Mouse (Mus musculus): ENCODE measurements around the gene Lmx1a. TPM values are rescaled to one million over a fixed set of nuclear protein-coding genes. Genes with fewer than 3 reads are reported as not detected.

Lmx1a gene
- polyA plus RNA-seq, 2 experiments from 2014 or later, result not detected

DNA sequence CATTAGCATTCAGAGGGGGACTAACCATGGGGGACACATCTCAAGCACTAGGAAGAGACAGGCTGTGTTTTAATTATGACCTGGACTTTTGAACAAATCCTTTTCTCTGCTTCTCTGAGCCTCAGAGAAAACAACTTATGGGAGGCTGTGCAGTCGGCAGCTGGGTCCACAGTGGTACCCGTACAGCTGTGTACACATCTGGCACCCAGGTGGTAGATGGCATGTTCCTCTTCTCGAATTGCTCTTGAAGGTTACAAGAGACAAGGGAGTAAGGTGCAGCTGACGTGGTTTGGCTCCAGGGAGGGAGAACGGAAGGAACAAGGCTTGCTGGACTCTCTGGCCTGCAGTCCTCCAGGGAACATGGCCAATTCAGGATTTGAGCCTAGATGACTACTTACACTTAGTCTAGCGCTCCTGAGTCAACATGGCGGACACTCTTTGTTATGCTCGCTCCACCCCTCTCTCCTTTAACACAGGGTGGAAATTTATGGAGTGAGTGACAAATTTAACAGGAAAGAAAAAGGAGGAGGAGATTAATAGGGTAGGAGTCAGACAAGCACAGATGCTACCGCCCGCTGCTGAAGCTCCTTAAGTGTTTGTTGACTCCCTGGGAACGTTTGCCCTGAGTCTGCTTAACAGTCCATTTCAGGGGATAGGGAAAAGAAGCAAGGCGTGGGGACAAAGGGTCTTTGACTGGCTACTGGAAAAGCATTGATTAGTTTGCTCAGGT, 99.8 kb downstream of the Lmx1a start:
- no peak for ATAC-seq

GRCm38 (mm10) chr1:167789448-167789847, 100.4 kb downstream of the Lmx1a start:
- ATAC-seq, result no peak

DNA sequence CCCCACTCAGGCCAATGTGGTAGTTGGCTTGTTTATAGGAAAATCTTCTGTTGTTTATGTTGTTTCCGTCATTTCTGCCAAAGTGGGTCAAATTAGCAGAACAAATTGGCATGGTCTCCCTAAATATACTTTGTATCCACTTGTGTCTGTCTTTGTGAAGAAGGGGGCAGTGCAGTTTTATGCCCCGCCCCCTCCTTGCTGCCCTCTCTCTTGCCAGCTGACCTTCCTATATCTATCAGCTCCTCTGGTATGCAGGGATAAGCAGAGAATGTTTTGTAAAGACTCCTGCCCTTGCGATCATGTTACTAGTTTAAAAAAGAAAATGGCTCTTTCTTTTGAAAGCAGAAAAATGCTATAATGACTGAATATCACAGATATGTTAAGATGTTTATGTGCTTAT, 101.7 kb downstream of the Lmx1a start:
- no peak for ATAC-seq

DNA sequence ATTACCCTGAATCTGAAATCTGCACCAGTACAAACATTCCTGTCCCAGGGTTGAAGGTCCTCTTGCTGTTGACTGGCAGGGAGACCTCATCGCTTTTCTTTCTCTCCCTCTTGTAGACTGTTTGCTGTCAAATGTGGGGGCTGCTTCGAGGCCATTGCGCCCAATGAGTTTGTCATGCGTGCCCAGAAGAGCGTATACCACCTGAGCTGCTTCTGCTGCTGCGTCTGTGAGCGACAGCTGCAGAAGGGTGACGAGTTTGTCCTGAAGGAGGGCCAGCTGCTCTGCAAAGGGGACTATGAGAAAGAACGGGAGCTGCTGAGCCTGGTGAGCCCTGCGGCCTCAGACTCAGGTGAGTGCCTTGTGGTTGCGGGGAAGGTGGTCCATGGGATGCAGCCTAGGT, 102.2 kb downstream of the Lmx1a start:
- no peak for ATAC-seq

DNA sequence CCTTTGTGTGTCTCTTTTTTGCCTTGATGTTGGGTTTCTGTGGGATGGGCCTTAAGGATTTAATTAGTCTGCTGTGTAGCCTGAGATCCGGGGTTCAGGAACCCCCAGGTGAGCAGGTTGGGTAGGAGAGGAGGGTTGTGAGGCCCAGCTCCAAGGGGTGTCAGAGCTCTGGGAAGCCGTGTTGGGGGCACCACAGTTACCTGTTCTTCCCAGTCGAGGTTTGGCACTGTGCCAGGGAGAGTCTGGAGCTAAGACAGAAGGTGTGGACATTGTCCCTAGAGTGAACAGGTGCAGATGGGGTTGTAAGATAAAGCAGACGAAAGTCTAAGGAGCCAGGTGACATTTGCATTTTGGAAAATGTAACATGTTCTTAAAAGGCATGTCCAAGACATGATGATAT, 112.9 kb downstream of the Lmx1a start:
- no peak for ATAC-seq

DNA sequence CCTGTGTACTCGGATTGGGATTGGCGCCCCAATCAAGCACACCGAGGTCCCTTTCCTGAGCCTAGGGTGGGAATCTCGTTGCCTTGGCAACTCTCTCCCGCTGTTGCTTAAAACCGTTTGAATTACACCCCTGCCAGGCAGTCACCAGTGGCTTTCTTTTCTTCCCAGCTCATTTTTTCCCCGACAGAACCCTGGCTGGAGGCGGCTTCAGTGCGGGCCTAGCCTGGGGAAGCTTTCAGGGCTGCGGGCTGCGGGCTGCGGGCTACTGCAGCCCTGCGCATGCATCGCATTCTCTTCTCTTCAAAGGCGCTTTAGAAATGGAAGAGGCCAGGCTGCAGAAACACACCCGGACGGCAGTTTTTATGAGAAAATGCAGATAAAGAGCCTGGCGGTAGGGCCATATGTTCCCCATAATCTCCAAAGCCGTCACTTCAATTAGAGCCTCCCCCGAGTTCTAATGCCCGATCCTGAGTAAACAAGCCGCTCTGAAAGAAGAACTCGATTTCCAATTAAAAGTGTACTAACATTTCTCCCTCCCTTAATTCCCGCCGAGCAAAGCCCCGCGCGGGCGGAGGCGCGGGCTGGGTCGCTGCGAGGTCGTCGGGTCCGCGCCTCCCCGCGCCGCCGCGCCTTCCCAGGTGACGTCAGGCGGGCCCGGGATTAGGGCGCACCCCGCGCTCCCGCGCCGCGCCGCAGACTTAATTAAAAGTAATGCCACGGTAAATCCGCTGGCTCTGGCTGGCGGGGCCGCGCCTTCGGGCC, 113.7 kb downstream of the Lmx1a start:
- ATAC-seq, result no peak

GRCm38 (mm10) chr1:167803351-167803981, 114.4 kb downstream of the Lmx1a start:
- no peak for ATAC-seq

GRCm38 (mm10) chr1:167804836-167805235, 115.8 kb downstream of the Lmx1a start:
- ATAC-seq, result no peak

DNA sequence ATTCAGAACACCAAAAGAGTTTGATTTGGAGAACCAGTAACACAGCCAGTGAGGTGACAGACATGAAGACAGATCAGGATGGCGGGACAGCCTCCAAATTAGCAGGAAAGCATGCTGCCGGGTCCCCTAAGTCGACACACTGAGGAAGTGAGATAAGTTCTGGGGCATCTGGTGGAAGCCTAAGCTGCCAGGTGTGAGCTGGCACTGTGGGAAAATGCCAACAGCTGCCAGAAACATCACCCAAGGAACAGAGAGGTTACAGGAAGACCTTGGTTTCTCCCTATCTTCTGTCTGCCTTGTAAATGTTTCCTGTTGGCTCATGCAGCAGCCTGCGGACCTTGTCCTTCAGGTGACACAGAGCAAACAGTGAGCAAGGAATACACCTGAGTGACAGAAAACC, 122.1 kb downstream of the Lmx1a start:
- ATAC-seq, result no peak

DNA sequence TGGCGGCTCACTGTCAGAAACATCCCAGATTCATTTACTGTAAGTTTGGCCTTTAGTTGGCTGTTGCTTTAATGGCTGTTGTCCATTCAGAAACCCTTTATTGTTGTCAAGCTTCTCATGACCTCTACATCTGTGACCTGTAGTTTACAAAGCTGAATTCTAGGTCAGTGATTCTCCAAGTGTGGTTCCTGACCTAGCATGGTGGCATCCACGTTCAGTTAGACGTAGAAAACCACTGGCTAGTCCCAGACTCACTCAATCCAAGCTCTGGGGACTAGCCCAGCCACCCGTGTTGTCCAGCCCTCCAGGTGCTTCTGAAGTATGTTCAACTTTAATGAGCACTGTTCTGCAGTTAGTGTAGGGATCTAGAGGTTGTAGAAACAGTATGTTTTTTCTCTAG, 126.1 kb downstream of the Lmx1a start:
- ATAC-seq, result no peak

- no peak for ATAC-seq
Observed at GRCm38 (mm10) chr1:167817028-167817427, 128.0 kb downstream of the Lmx1a start.

GRCm38 (mm10) chr1:167817616-167818015, 128.6 kb downstream of the Lmx1a start:
- ATAC-seq, result no peak

DNA sequence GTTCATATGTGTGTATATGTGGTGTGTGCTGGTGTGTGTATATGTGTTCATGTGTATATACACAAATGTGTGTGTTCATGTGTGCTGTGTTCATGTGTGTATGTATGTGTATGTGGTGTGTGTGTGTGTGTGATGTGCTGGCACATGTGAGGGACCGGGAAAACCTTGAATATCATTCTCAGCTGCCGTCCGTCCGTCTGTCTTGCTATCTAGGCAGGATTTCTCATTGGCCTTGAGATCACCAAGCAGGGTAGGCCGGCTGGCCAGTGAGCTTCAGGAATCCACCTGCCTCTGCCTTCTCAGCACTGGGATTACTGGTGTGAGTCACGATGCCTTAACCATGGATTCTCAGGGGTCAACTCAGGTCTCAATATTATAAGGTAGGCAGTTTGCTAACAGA, 131.0 kb downstream of the Lmx1a start:
- ATAC-seq, result no peak

- ATAC-seq, result no peak
Observed at GRCm38 (mm10) chr1:167821125-167821524, 132.1 kb downstream of the Lmx1a start.

- no peak for ATAC-seq
Observed at GRCm38 (mm10) chr1:167830291-167830690, 141.3 kb downstream of the Lmx1a start.

DNA sequence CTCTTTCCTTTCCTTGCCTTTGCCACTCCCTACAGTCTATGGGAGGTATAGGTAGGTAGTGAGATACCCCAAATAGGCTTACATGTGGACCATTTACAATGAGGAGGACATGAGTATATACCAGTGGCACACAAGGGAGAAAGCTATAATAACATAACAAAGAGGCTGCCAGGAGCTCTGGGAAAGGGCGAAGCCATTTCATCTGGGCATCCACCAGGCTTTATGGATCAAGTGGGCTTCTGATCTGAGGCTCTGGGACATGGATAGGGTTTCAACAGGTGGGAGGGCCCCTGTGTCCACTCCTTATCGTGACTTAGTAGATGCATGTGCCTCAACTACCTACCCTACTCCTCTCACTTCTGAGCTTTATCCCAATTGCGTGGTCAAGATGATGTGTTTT, 142.6 kb downstream of the Lmx1a start:
- no peak for ATAC-seq

DNA sequence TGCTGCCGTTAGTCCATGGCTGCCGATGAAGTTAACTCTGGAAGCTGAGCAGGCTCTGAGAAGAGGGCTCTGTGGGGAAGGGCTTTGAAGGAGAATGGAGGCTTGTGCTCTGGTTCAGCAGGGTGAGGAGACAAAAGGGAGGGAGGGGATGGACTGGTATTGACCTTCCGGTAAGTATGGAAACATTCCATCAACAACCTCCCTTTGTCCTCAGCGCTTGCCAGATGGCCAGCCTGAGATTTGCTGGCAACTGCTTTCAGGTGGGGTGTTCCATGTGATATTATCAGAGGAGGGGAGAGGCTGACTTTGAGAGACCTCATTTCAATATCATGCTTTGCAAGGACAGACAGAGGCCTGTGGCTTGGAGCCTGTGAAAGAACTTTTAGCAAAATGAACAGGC, 165.8 kb downstream of the Lmx1a start:
- no peak for ATAC-seq

DNA sequence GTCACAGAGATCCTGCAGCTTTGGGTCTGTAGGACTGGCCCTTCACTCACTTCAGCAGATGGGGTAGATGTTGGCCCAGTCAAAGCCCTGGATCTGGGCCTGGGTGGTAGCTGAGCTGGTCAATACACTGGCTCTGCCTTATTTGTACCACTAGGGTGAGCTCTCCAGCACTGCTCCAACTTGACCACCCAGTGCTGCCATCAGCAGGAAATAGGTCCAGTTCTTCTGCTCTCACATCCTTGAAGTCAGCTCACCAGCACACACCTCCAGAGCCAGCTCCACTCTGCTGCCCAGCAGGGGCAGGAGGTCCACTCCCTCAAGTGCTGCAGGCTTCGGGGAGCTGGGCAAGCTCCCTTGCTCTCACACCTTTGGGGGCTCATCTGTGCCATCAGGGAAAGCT, 183.0 kb downstream of the Lmx1a start:
- no peak for ATAC-seq

GRCm38 (mm10) chr1:167874099-167874498, 185.1 kb downstream of the Lmx1a start:
- no peak for ATAC-seq

DNA sequence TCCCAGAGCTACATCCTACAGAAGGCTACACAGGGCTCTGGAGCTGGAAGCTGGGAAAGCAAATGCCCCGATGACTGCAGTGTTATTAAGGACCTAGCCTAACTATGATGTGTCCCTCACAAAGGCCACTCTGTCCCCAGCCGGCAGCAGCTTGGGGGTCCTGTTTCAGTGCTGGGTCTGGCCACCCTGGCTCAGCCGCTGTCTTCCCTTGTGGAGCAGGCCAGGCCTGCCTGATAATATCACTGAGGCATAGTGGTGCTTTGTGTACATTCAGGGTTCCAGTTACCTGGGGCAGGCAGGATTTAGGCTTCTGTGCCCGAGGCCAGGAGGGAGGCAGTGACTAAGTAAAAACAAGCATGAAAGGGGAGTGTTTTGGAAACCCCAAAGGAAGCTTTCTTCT, 188.9 kb downstream of the Lmx1a start:
- ATAC-seq, result no peak

GRCm38 (mm10) chr1:167878354-167878753, 189.3 kb downstream of the Lmx1a start:
- ATAC-seq, result no peak

- ATAC-seq, result no peak
Observed at GRCm38 (mm10) chr1:167885776-167886175, 196.7 kb downstream of the Lmx1a start.

DNA sequence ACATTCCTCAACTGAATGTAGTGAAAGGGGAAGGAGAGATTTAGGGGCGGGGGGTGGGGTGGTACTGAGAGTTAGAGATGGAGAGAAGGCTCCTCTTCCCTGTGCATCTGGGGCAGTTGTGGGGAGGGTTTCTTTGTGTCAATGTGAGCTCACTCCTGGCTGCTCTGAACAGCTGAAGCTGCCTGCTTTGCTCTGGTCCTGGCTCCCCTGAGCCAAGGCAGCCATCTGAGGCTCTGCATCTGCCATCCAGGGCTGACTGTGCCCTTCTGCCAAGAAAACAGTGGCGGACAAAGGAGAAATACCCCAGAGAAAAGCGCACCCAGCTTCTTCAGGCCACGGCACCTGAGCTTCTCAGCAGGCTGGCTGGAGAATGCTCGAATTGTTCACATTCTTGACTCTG, 199.1 kb downstream of the Lmx1a start:
- ATAC-seq, result no peak

GRCm38 (mm10) chr1:167888816-167889215, 199.8 kb downstream of the Lmx1a start:
- no peak for ATAC-seq
